Mouse (Mus musculus): ENCODE measurements at regions not wholly inside any gene's neighbourhood (a gene's known extent, or its start where the extent isn't known, plus 50 kb on each side); places are given as distances from the start of the nearest gene placed in this dataset.

GRCm38 (mm10) chr15:24793381-24793780, 620.2 kb downstream of the Basp1 start:
- Histone ChIP-seq H3K4me3 (ENCODE audit: insufficient read depth, low read length) (no peak overlapping the region), H3K4me1 (ENCODE audit: control insufficient read depth, insufficient read depth, low read length) (no peaks in the 10 kb centered on the region), H3K27ac (ENCODE audit: insufficient read depth, low read depth, low read length) (no peak overlapping the region)
- TF ChIP-seq CTCF (IDR thresholded peaks at IDR 0.05; ENCODE audit: low read depth, low read length) (no peak), POLR2A (IDR thresholded peaks at IDR 0.05; ENCODE audit: borderline replicate concordance, low read depth, low read length) (no peak)

GRCm38 (mm10) chr15:24786336-24786735, 627.2 kb downstream of the Basp1 start:
- no peak overlapping the region for H3K4me3 ChIP-seq (ENCODE audit: insufficient read depth, low read length)
- H3K4me1 ChIP-seq (ENCODE audit: control insufficient read depth, insufficient read depth, low read length): no peaks in the 10 kb centered on the region
- H3K27ac ChIP-seq (ENCODE audit: insufficient read depth, low read depth, low read length): no peak overlapping the region
- TF ChIP-seq CTCF (IDR thresholded peaks at IDR 0.05; ENCODE audit: low read depth, low read length) (no peak), POLR2A (IDR thresholded peaks at IDR 0.05; ENCODE audit: borderline replicate concordance, low read depth, low read length) (no peak)

- TF ChIP-seq CTCF (IDR thresholded peaks at IDR 0.05; ENCODE audit: low read depth, low read length): no peak
- TF ChIP-seq POLR2A (IDR thresholded peaks at IDR 0.05; ENCODE audit: borderline replicate concordance, low read depth, low read length): no peak
- H3K27ac ChIP-seq (ENCODE audit: insufficient read depth, low read depth, low read length): no peak overlapping the region
Observed at GRCm38 (mm10) chr15:24778234-24778633, 635.3 kb downstream of the Basp1 start.

DNA sequence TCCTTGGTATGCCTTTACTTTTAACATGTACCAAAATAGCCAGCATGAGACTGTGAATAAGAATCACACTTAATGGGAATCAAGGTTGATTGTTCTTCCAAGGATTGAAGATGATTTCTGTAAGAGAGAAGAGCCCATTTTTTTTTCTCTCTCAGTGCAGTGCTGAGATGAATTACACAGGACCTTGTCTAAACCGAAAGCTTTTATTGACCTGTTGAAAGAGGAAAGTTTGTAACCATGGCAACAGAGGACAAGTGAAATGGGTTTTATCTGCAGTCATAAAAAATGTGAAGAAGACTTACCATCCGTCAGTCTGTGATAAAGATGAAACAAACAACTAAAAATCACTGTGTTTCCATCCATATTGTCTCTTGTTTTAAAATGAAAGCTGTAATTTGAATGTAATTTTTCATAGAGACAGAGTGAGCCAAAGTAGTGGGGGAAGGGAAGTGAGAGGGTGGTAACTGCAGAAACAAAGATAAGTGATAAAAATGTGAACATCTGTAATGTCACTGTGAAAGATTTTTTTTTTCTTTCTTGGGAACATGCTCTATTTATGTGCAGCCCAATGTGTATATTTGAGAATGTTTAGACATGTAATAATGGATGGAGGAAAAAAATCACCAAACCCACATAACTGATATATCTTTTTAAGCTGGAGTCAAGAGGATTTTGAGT, 661.9 kb downstream of the Basp1 start:
- Histone ChIP-seq H3K4me1 (ENCODE audit: control insufficient read depth, insufficient read depth, low read length) (no peaks in the 10 kb centered on the region), H3K27ac (ENCODE audit: insufficient read depth, low read depth, low read length) (no peak overlapping the region), H3K4me3 (ENCODE audit: insufficient read depth, low read length) (no peak overlapping the region)
- TF ChIP-seq CTCF (IDR thresholded peaks at IDR 0.05; ENCODE audit: low read depth, low read length) (no peak), POLR2A (IDR thresholded peaks at IDR 0.05; ENCODE audit: borderline replicate concordance, low read depth, low read length) (no peak)

More at GRCm38 (mm10) chr15:24778234-24778633, 635.3 kb downstream of the Basp1 start:
- H3K4me1 ChIP-seq (ENCODE audit: control insufficient read depth, insufficient read depth, low read length): no peaks in the 10 kb centered on the region
- no peak overlapping the region for H3K4me3 ChIP-seq (ENCODE audit: insufficient read depth, low read length)

- Histone ChIP-seq H3K4me1 (ENCODE audit: control insufficient read depth, insufficient read depth, low read length) (no peaks in the 10 kb centered on the region), H3K27ac (ENCODE audit: insufficient read depth, low read depth, low read length) (no peak overlapping the region), H3K4me3 (ENCODE audit: insufficient read depth, low read length) (no peak overlapping the region)
- TF ChIP-seq CTCF (IDR thresholded peaks at IDR 0.05; ENCODE audit: low read depth, low read length) (no peak), POLR2A (IDR thresholded peaks at IDR 0.05; ENCODE audit: borderline replicate concordance, low read depth, low read length) (no peak)
Observed at GRCm38 (mm10) chr15:24743240-24743639, 670.3 kb downstream of the Basp1 start.

DNA sequence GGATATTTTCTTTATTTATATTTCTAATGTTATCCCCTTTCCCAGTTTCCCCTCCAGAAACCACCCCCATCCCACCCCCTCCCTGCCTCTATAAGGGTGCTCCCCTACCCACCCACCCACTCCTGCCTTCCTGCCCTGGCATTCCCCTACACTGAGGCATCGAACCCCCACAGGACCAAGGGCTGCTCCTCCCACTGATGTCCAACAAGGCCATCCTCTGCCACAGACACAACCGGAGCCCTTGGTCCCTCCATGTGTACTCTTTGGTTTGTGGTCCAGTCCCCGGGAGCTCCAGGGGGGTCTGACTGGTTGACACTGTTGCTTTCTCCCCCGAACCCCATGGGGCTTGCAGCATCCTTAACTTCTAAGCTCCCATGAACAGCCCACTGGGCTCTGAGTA, 688.4 kb downstream of the Basp1 start:
- TF ChIP-seq POLR2A (IDR thresholded peaks at IDR 0.05; ENCODE audit: borderline replicate concordance, low read depth, low read length): no peak
- TF ChIP-seq CTCF (IDR thresholded peaks at IDR 0.05; ENCODE audit: low read depth, low read length): no peak
- Histone ChIP-seq H3K4me1 (ENCODE audit: control insufficient read depth, insufficient read depth, low read length) (no peaks in the 10 kb centered on the region), H3K27ac (ENCODE audit: insufficient read depth, low read depth, low read length) (no peak overlapping the region), H3K4me3 (ENCODE audit: insufficient read depth, low read length) (no peak overlapping the region)

DNA sequence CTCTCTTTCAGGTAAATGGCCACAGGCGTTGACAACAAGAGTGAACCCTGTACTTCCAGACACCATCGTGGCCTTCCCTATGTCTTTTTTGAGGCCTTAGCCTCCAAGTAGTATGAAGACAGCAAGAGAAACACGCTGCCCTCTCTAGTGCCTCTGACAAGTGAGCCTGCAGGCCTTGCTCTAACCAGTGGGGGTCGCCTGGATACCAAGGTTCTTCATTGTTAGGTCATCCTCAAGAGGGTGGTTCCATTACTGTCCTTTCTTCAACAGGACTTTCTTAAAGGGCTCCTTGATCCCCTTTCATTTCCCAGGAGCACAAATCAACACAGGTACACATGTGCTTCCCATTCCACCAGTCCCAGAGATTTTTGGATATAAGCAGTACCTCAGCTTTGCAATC, 688.9 kb downstream of the Basp1 start:
- Histone ChIP-seq H3K4me3 (ENCODE audit: insufficient read depth, low read length) (no peak overlapping the region), H3K27ac (ENCODE audit: insufficient read depth, low read depth, low read length) (no peak overlapping the region), H3K4me1 (ENCODE audit: control insufficient read depth, insufficient read depth, low read length) (no peaks in the 10 kb centered on the region)
- no peak for TF ChIP-seq POLR2A (IDR thresholded peaks at IDR 0.05; ENCODE audit: borderline replicate concordance, low read depth, low read length)
- no peak for TF ChIP-seq CTCF (IDR thresholded peaks at IDR 0.05; ENCODE audit: low read depth, low read length)

DNA sequence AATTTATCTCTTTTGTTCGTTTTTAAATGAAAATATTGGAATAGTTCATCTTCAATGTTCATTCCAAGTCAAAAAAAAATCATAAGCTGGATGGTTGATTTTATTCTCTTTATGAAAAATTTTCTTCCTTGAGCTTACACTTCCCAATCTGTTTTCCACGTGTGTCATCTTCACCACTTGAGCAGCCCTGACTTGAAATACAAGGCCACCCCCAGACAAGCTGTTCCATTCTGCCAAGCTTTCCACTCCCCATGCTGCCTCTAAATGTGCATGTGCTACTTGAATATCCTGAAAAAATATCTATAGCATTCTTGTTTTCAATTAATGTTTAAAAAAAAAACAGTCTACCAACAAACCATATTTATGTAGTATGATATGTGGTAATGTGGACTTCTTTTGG, 693.2 kb downstream of the Basp1 start:
- TF ChIP-seq POLR2A (IDR thresholded peaks at IDR 0.05; ENCODE audit: borderline replicate concordance, low read depth, low read length): no peak
- H3K27ac ChIP-seq (ENCODE audit: insufficient read depth, low read depth, low read length): no peak overlapping the region
- no peak overlapping the region for H3K4me3 ChIP-seq (ENCODE audit: insufficient read depth, low read length)
- no peaks in the 10 kb centered on the region for H3K4me1 ChIP-seq (ENCODE audit: control insufficient read depth, insufficient read depth, low read length)

DNA sequence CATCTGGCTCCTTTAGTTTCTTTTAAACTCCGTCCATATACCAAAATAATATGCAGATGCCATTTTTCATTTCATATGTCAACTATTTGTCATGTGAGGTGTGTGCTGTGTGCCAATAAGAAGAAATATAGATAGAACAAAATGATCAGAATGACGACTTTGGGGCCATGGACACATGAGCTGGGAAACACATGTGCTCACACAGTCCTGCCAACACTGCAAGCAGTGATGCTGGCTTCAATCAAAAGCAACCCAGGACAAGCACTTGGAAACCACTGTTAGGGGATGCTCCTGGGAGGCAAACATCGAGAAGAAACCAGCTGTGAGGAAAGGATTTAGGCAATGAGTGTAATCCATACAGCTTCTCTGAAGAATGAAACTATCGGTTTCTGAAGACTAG, 731.4 kb downstream of the Basp1 start:
- TF ChIP-seq CTCF (IDR thresholded peaks at IDR 0.05; ENCODE audit: low read depth, low read length) (no peak), POLR2A (IDR thresholded peaks at IDR 0.05; ENCODE audit: borderline replicate concordance, low read depth, low read length) (no peak)
- Histone ChIP-seq H3K4me3 (ENCODE audit: insufficient read depth, low read length) (no peak overlapping the region), H3K4me1 (ENCODE audit: control insufficient read depth, insufficient read depth, low read length) (no peaks in the 10 kb centered on the region), H3K27ac (ENCODE audit: insufficient read depth, low read depth, low read length) (no peak overlapping the region)

DNA sequence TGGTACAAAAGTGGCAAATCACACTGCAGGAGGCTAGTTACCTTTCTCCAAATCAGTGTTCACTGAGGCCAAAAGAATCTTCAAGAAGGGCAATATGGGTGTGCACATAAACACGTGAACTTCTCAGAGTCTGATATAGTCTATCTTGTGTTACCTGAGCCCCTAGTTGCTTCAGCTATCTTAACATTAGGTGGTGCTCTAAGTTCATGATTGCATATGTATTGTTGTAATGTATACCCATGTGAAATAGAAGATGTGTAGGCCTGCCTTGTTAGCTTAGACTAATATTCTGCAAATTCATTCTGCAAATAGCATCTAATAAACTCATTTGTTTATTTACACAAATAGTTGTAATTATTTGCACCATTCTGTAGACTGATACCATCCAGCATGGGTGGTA, 764.6 kb downstream of the Basp1 start:
- Histone ChIP-seq H3K27ac (ENCODE audit: insufficient read depth, low read depth, low read length) (no peak overlapping the region), H3K4me3 (ENCODE audit: insufficient read depth, low read length) (no peak overlapping the region), H3K4me1 (ENCODE audit: control insufficient read depth, insufficient read depth, low read length) (no peaks in the 10 kb centered on the region)
- no peak for TF ChIP-seq CTCF (IDR thresholded peaks at IDR 0.05; ENCODE audit: low read depth, low read length)
- TF ChIP-seq POLR2A (IDR thresholded peaks at IDR 0.05; ENCODE audit: borderline replicate concordance, low read depth, low read length): no peak

- Histone ChIP-seq H3K4me1 (ENCODE audit: control insufficient read depth, insufficient read depth, low read length) (no peaks in the 10 kb centered on the region), H3K27ac (ENCODE audit: insufficient read depth, low read depth, low read length) (no peak overlapping the region), H3K4me3 (ENCODE audit: insufficient read depth, low read length) (no peak overlapping the region)
- TF ChIP-seq CTCF (IDR thresholded peaks at IDR 0.05; ENCODE audit: low read depth, low read length) (no peak), POLR2A (IDR thresholded peaks at IDR 0.05; ENCODE audit: borderline replicate concordance, low read depth, low read length) (no peak)
Observed at GRCm38 (mm10) chr15:24635620-24636019, 777.9 kb downstream of the Basp1 start.

Data from bone marrow macrophage, adult 2 months (primary cell).